Mouse (Mus musculus) erythroblast, embryonic 14.5 days (primary cell): Measurements from ENCODE around the gene Fundc1.

Experiments used
- GATA1 ChIP-seq: IDR thresholded peaks from 2 replicates; pipeline ENCODE4 v1.6.1; 2012; ENCODE audit warnings: low read length, inconsistent platforms, mixed read lengths
- TAL1 ChIP-seq: IDR thresholded peaks from 3 replicates; pipeline ENCODE4 v1.6.1; 2012; ENCODE audit warnings: low read length, inconsistent platforms, mixed read lengths

DNA sequence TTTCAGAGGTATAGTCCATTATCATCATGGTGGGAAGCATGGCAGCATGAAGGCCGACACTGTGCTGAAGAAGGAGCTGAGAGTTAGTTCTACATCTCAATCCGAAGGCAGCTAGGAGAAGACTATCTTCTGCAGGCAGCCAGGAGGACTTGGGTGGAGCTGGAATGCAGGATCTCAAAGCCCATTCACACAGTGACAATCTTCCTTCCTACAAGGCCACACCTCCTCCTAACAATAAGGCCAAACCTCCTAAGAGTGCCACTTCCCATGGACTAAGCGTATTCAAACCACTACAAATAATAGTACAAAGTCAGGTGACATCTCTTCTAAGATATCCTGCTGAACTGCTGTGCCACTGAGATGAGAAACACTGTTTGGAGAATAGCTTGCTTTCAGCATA lies 35.5 kb upstream of the Fundc1 start:
- TF ChIP-seq TAL1 (no peak), GATA1 (no peak)
